9 mouse cellular contexts compared by ENCODE assay signal in the genomic region with DNA sequence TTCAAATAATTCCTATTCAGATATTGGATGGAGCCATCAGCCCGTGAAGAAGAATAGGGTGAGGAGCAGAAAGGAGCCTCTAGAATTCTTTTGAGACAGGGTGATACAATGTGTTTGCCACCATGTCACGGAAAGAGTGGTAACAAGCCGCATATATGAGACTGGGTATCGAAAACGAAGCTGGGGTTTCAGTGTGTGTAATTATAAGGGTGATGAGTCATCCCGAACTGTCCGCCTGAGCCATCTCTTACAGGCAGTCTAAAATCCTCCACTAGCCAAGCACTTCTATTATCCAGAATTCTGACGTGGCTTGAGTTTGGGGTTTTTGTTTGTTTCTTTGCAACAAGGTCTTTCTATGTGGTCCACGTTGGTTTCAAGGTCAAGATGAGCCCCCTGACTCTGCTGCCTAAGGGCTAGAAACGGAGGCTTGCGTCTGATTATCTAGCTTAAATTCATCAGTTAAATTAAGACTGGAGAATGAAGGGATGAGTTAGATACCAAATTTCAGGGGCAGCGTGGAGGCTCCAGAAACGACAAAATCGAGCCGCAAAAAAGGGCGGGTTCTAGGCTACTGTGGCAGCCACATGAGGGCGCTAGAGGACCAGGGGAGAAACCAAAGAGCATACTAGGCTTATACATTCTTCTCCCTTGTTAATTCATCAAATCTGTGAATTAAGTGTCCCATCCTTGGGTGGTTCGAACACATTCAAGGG. TPM values are rescaled to one million over a fixed set of nuclear protein-coding genes. Genes with fewer than 3 reads are reported as not detected.
A peak's percentile ranks its signal among the peaks of the same experiment; 100 is the strongest.
DNase-seq lines count a peak whose midpoint lies in the region; ATAC-seq and TF ChIP-seq lines count a peak whose summit lies in the region.
"Had no signal": no experiment of that assay in that cellular context is flagged by ENCODE, and none has a peak within 500 bp of the region (broad histone marks: within the 10 kb centered on the region; RNA-seq: fewer than 3 reads in every experiment).

No protein-coding gene starts in this region.

- no peak overlapping the region for H3K4me3 ChIP-seq in spleen, adult 2 months (ENCODE audit: extremely low read depth, insufficient read depth, insufficient read length)
- no peak overlapping the region for H3K4me3 ChIP-seq in kidney, embryonic 14.5 days (ENCODE audit: low read length)
- H3K4me3 ChIP-seq: midbrain, embryonic 12.5 days had no signal

- no peaks in the 10 kb centered on the region for H3K4me1 ChIP-seq in spleen, adult 2 months (ENCODE audit: control insufficient read depth, insufficient read depth, insufficient read length)
- no peaks in the 10 kb centered on the region for H3K4me1 ChIP-seq in kidney, embryonic 14.5 days (ENCODE audit: control insufficient read depth, insufficient read depth, low read length)

- in situ Hi-C loops in Patski (cut with MboI; ENCODE audit: low pct_unique_long_range_greater_than_20kb), result no loop called here

- POLR2A ChIA-PET in Patski (lab: Charles Lee), result no interaction called here

- WGBS in spleen, adult 2 months, result 65% methylated on average over 18 of the region's 18 CpGs
- 75% methylated on average over 18 of the region's 18 CpGs for WGBS in kidney, embryonic 14.5 days

- H3K9me3 ChIP-seq in kidney, embryonic 14.5 days (ENCODE audit: control insufficient read depth, low read length), result no peaks in the 10 kb centered on the region
- H3K9me3 ChIP-seq: midbrain, embryonic 12.5 days had no signal

- peak; percentile 75 for TF ChIP-seq CTCF in Patski (IDR thresholded peaks at IDR 0.05)
- TF ChIP-seq CTCF in spleen, adult 2 months (IDR thresholded peaks at IDR 0.05; ENCODE audit: extremely low read depth, insufficient read depth, insufficient read length, insufficient replicate concordance), result peak; percentile 81; the same call in 1 of the 2 replicates

- H3K36me3 ChIP-seq in spleen, adult 2 months (ENCODE audit: control insufficient read depth, insufficient read depth, low read length), result no peaks in the 10 kb centered on the region
- H3K36me3 ChIP-seq in kidney, embryonic 14.5 days (ENCODE audit: control insufficient read depth, insufficient read depth, low read length), result no peaks in the 10 kb centered on the region
- H3K36me3 ChIP-seq: midbrain, embryonic 12.5 days had no signal

- no peak overlapping the region for H3K9ac ChIP-seq in kidney, embryonic 14.5 days (ENCODE audit: low read depth, low read length)
- H3K9ac ChIP-seq: midbrain, embryonic 12.5 days had no signal

- ATAC-seq in Patski, result no peak
- no peak for ATAC-seq in kidney, embryonic 14.5 days (ENCODE audit: low FRiP score, low TSS enrichment)

- no peak for TF ChIP-seq POLR2A in spleen, adult 2 months (IDR thresholded peaks at IDR 0.05; ENCODE audit: low read depth, low read length)

- H3K27ac ChIP-seq in spleen, adult 2 months (ENCODE audit: insufficient read depth, low read length), result no peak overlapping the region
- H3K27ac ChIP-seq in kidney, embryonic 14.5 days (ENCODE audit: low read depth, low read length), result no peak overlapping the region
- H3K27ac ChIP-seq: midbrain, embryonic 12.5 days had no signal

- DNase-seq in cerebellum, postnatal 25 days, result peak; percentile 19 to 40
- no peak for DNase-seq in cerebellum, adult 11-12 months
- peak; percentile 33 to 62 for DNase-seq in left cerebral cortex, adult 18-20 months (ENCODE audit: low spot score in 2 of 2)
- no peak for DNase-seq in left cerebral cortex, adult 8-10 months (ENCODE audit: low spot score in 2 of 2)
- no peak for DNase-seq in Patski (ENCODE audit: low read depth, low spot score)
- DNase-seq in left cerebral cortex, postnatal 36 days (ENCODE audit: low spot score in 2 of 2), result peak; percentile 11 to 12
- DNase-seq in spleen, adult 2 months (ENCODE audit: low read depth in 1 of 2, low spot score in 2 of 2), result peak in 1 of 2 experiments; percentile 62

- intact Hi-C loops in left cerebral cortex, postnatal 36 days (cut with DNase I), result no loop called here

- CTCF ChIA-PET in Patski (lab: Charles Lee), result interaction anchor here (1.1 to 1.7 kb wide), 4 partner anchors 9 to 175 kb away, joined by 3 to 8 read pairs (median 4); no protein-coding TSS in a partner anchor

- H3K27me3 ChIP-seq in Patski, result no peaks in the 10 kb centered on the region
- H3K27me3 ChIP-seq in spleen, adult 2 months (ENCODE audit: control insufficient read depth, insufficient read depth, low read length), result no peaks in the 10 kb centered on the region
- H3K27me3 ChIP-seq in kidney, embryonic 14.5 days (ENCODE audit: control insufficient read depth, insufficient read depth, low read length), result no peaks in the 10 kb centered on the region
- H3K27me3 ChIP-seq: midbrain, embryonic 12.5 days had no signal

- H3K4me2 ChIP-seq in kidney, embryonic 14.5 days (replicated peaks; ENCODE audit: low read depth, low read length), result no peak overlapping the region
- H3K4me2 ChIP-seq: midbrain, embryonic 12.5 days had no signal

RNA-seq across cellular contexts. Expression of a gene that starts 59.9 kb away (rescaled TPM):
- total RNA-seq in left cerebral cortex, adult 18-20 months (2021), result 10 to 100 TPM; 54.3 to 54.7 TPM
- 10 to 100 TPM; 56.2 to 60.7 (median 57.9) TPM for total RNA-seq in left cerebral cortex, adult 8-10 months (2022)
- 87.4 TPM for polyA plus RNA-seq in Patski (2021)
- total RNA-seq in left cerebral cortex, postnatal 36 days (2021), result 10 to 100 TPM; 49.7 to 51.0 TPM
- polyA plus RNA-seq in spleen, adult 2 months (2012; rRNA removed), result 16.3 and 20.3 TPM in 2 replicates
- polyA plus RNA-seq in kidney, embryonic 14.5 days (2014; fragmentation: Nextera tagmentation; extraction: Ambion mirVana), result 86.1 and 115 TPM in 2 replicates

Comparison
In these comparisons a context has a peak if more than half of its experiments do, and no peak if none do; other contexts are left out.
1. DNase-seq: peak in cerebellum, postnatal 25 days (2 of 2), left cerebral cortex, adult 18-20 months (2 of 2) and left cerebral cortex, postnatal 36 days (2 of 2); none in cerebellum, adult 11-12 months (single experiment), left cerebral cortex, adult 8-10 months (0 of 2) and Patski (single experiment).